Mouse (Mus musculus) forebrain, embryonic 16.5 days (tissue): ENCODE measurements at regions not wholly inside any gene's neighbourhood (a gene's known extent, or its start where the extent isn't known, plus 50 kb on each side); places are given as distances from the start of the nearest gene placed in this dataset.

Experiments used
- ATAC-seq: fragments of 200-750 bp; cut with Nextera tagmentation; 2 replicates; pipeline ENCODE4 v1.8.0; 2017; ENCODE audit warnings: mild to moderate bottlenecking, moderate library complexity
- H3K27ac ChIP-seq: fragments of 300-500 bp; sonication (generic); 2 replicates; pipeline ENCODE4 v1.5.1; 2014; ENCODE audit warnings: low read length, control low read depth
- H3K27me3 ChIP-seq: fragments of 300-500 bp; sonication (generic); replicated peaks from 2 replicates; pipeline ENCODE4 v1.6.1; 2014; ENCODE audit warnings: low read length; ENCODE audit not compliant: control insufficient read depth, insufficient read depth
- H3K36me3 ChIP-seq: fragments of 300-500 bp; sonication (generic); 2 replicates; pipeline ENCODE4 v1.6.1; 2014; ENCODE audit not compliant: control insufficient read depth, insufficient read depth
- H3K4me1 ChIP-seq: fragments of 300-500 bp; sonication (generic); replicated peaks from 2 replicates; pipeline ENCODE4 v1.6.1; 2014; ENCODE audit warnings: low read length; ENCODE audit not compliant: control insufficient read depth, insufficient read depth
- H3K4me2 ChIP-seq: fragments of 300-500 bp; sonication (generic); 2 replicates; pipeline ENCODE4 v1.6.1; 2014; ENCODE audit warnings: mild to moderate bottlenecking, low read length, control low read depth
- H3K4me3 ChIP-seq: fragments of 300-500 bp; sonication (generic); replicated peaks from 2 replicates; pipeline ENCODE4 v1.5.1; 2014; ENCODE audit warnings: mild to moderate bottlenecking, low read length, control low read depth
- H3K9ac ChIP-seq: fragments of 300-500 bp; sonication (generic); replicated peaks from 2 replicates; pipeline ENCODE4 v1.6.1; 2014; ENCODE audit warnings: low read depth, low read length, control low read depth
- H3K9me3 ChIP-seq: fragments of 300-500 bp; sonication (generic); 2 replicates; pipeline ENCODE4 v1.6.1; 2016; ENCODE audit warnings: low read length; ENCODE audit not compliant: control insufficient read depth
- WGBS: fragments of 180-500 bp; shearing (Covaris S2); extraction: QIAGEN DNeasy Blood & Tissue Kit; methylation state at CpG from one replicate; pipeline ENCODE4 v1.1.7; 2014; 5-methylcytosine and 5-hydroxymethylcytosine counted together

GRCm38 (mm10) chr1:183600466-183600865 is 182.5 kb downstream of the Hhipl2 start:
- no peaks in the 10 kb centered on the region for H3K27me3 ChIP-seq
- no peak overlapping the region for H3K27ac ChIP-seq
- H3K4me1 ChIP-seq = no peaks in the 10 kb centered on the region
- 67% methylated on average over 8 of the region's 8 CpGs for WGBS
- H3K9me3 ChIP-seq = no peaks in the 10 kb centered on the region
- H3K9ac ChIP-seq = no peak overlapping the region
- no peak overlapping the region for H3K4me3 ChIP-seq
- H3K36me3 ChIP-seq = no peaks in the 10 kb centered on the region
- no peak for ATAC-seq
- no peak overlapping the region for H3K4me2 ChIP-seq

- ATAC-seq = no peak
Measured at GRCm38 (mm10) chr1:183611966-183612694, 194.1 kb downstream of the Hhipl2 start.

GRCm38 (mm10) chr1:183619451-183620059 is 201.5 kb downstream of the Hhipl2 start:
- 86% methylated on average over 9 of the region's 9 CpGs for WGBS
- H3K27ac ChIP-seq = no peak overlapping the region
- no peaks in the 10 kb centered on the region for H3K9me3 ChIP-seq
- no peak for ATAC-seq
- H3K4me2 ChIP-seq = no peak overlapping the region
- H3K4me1 ChIP-seq = no peaks in the 10 kb centered on the region
- no peaks in the 10 kb centered on the region for H3K27me3 ChIP-seq
- no peaks in the 10 kb centered on the region for H3K36me3 ChIP-seq
- no peak overlapping the region for H3K9ac ChIP-seq
- H3K4me3 ChIP-seq = no peak overlapping the region

More at GRCm38 (mm10) chr1:183611966-183612694, 194.1 kb downstream of the Hhipl2 start:
- no peaks in the 10 kb centered on the region for H3K27me3 ChIP-seq
- H3K9ac ChIP-seq = no peak overlapping the region
- no peak overlapping the region for H3K27ac ChIP-seq
- H3K4me1 ChIP-seq = no peaks in the 10 kb centered on the region
- no peaks in the 10 kb centered on the region for H3K36me3 ChIP-seq
- H3K4me2 ChIP-seq = no peak overlapping the region
- WGBS = 75% methylated on average over 8 of the region's 8 CpGs
- no peak overlapping the region for H3K4me3 ChIP-seq
- no peaks in the 10 kb centered on the region for H3K9me3 ChIP-seq

GRCm38 (mm10) chr1:183622341-183622740 is 204.3 kb downstream of the Hhipl2 start:
- WGBS = 36% methylated on average over 4 of the region's 4 CpGs

GRCm38 (mm10) chr1:183624266-183624665 is 206.3 kb downstream of the Hhipl2 start:
- Histone ChIP-seq H3K27me3 (no peaks in the 10 kb centered on the region), H3K27ac (no peak overlapping the region), H3K4me3 (no peak overlapping the region), H3K9ac (no peak overlapping the region), H3K36me3 (no peaks in the 10 kb centered on the region), H3K4me1 (no peaks in the 10 kb centered on the region), H3K9me3 (no peaks in the 10 kb centered on the region), H3K4me2 (no peak overlapping the region)
- no peak for ATAC-seq
- WGBS = 43% methylated on average over 1 of the region's 1 CpGs

More at GRCm38 (mm10) chr1:183622341-183622740, 204.3 kb downstream of the Hhipl2 start:
- no peak for ATAC-seq
- Histone ChIP-seq H3K27ac (no peak overlapping the region), H3K9me3 (no peaks in the 10 kb centered on the region), H3K36me3 (no peaks in the 10 kb centered on the region), H3K4me2 (no peak overlapping the region), H3K4me1 (no peaks in the 10 kb centered on the region), H3K27me3 (no peaks in the 10 kb centered on the region), H3K4me3 (no peak overlapping the region), H3K9ac (no peak overlapping the region)

- Histone ChIP-seq H3K4me2 (no peak overlapping the region), H3K4me1 (no peaks in the 10 kb centered on the region), H3K9ac (no peak overlapping the region), H3K9me3 (no peaks in the 10 kb centered on the region), H3K27me3 (no peaks in the 10 kb centered on the region), H3K27ac (no peak overlapping the region), H3K36me3 (no peaks in the 10 kb centered on the region), H3K4me3 (no peak overlapping the region)
- no peak for ATAC-seq
- 80% methylated on average over 6 of the region's 6 CpGs for WGBS
Measured at GRCm38 (mm10) chr1:183633810-183634209, 215.8 kb downstream of the Hhipl2 start.

GRCm38 (mm10) chr1:183634836-183635235 is 216.8 kb downstream of the Hhipl2 start:
- ATAC-seq = no peak
- 94% methylated on average over 1 of the region's 1 CpGs for WGBS
- no peaks in the 10 kb centered on the region for H3K36me3 ChIP-seq

GRCm38 (mm10) chr1:183637214-183637613 is 219.2 kb downstream of the Hhipl2 start:
- no peak for ATAC-seq
- H3K27ac ChIP-seq = no peak overlapping the region
- no peak overlapping the region for H3K4me3 ChIP-seq
- H3K27me3 ChIP-seq = no peaks in the 10 kb centered on the region
- no peak overlapping the region for H3K9ac ChIP-seq
- H3K4me1 ChIP-seq = no peaks in the 10 kb centered on the region
- WGBS = 80% methylated on average over 8 of the region's 8 CpGs
- no peak overlapping the region for H3K4me2 ChIP-seq
- H3K36me3 ChIP-seq = no peaks in the 10 kb centered on the region
- no peaks in the 10 kb centered on the region for H3K9me3 ChIP-seq

More at GRCm38 (mm10) chr1:183634836-183635235, 216.8 kb downstream of the Hhipl2 start:
- no peaks in the 10 kb centered on the region for H3K4me1 ChIP-seq
- H3K9me3 ChIP-seq = no peaks in the 10 kb centered on the region
- H3K9ac ChIP-seq = no peak overlapping the region
- no peak overlapping the region for H3K4me3 ChIP-seq
- H3K27ac ChIP-seq = no peak overlapping the region
- no peak overlapping the region for H3K4me2 ChIP-seq
- no peaks in the 10 kb centered on the region for H3K27me3 ChIP-seq

GRCm38 (mm10) chr1:183639332-183639731 is 221.3 kb downstream of the Hhipl2 start:
- H3K36me3 ChIP-seq = no peaks in the 10 kb centered on the region
- 33% methylated on average over 7 of the region's 7 CpGs for WGBS

More at GRCm38 (mm10) chr1:183639332-183639731, 221.3 kb downstream of the Hhipl2 start:
- Histone ChIP-seq H3K4me3 (no peak overlapping the region), H3K9me3 (no peaks in the 10 kb centered on the region), H3K4me2 (no peak overlapping the region), H3K27ac (no peak overlapping the region), H3K4me1 (no peaks in the 10 kb centered on the region), H3K27me3 (no peaks in the 10 kb centered on the region), H3K9ac (no peak overlapping the region)
- ATAC-seq = no peak
